Mouse (Mus musculus) ovary, adult 18-20 months (tissue): ENCODE measurements at regions not wholly inside any gene's neighbourhood (a gene's known extent, or its start where the extent isn't known, plus 50 kb on each side); places are given as distances from the start of the nearest gene placed in this dataset.
"Not testable (repeated sequence)": the region's sequence is repeated elsewhere in the genome, so short reads cannot be mapped to it uniquely, and the experiment has no call there.

Source experiments
- DNase-seq: peaks from one replicate; pipeline ENCODE4 v3.0.0; 2022; ENCODE audit warnings: low spot score, mixed read lengths

DNA sequence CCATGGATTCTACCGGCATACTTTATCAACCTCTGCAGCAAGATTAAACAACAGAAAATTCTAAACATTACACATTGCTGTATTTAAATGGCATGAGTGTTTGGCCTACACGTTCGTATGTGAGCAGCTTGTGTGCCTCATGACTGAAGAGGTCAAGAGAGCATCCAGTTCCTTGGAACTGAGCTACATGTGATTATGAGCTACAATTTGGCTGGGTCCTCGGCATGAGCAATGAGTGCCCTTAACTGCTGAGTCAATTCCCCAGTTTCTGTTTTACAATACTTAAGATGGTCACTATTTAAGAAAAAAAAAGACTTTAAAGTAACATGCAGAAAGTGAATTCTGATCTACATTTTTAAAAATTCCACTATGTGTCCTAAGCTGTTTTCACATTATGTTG is 338.4 kb upstream of the Gpc6 start:
- no peak for DNase-seq

DNA sequence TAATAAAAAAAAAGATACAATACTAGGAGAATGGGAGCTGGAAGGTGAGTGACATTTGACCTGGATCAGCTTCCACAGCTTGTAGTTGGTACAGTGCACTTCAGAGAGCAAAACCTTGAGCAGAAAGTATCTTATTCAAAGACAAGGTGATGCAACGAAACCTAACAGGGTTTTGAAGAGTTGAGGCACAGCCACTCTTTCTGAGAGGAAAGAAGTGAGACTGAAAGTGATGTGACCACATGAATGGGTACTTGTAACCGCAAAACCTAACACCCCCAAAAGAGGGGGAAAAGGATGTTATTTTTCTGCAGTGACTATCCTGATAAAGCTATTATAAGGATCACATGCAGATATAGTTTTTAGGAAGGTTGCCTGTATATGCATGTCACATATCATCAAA is 335.6 kb upstream of the Gpc6 start:
- no peak for DNase-seq

DNA sequence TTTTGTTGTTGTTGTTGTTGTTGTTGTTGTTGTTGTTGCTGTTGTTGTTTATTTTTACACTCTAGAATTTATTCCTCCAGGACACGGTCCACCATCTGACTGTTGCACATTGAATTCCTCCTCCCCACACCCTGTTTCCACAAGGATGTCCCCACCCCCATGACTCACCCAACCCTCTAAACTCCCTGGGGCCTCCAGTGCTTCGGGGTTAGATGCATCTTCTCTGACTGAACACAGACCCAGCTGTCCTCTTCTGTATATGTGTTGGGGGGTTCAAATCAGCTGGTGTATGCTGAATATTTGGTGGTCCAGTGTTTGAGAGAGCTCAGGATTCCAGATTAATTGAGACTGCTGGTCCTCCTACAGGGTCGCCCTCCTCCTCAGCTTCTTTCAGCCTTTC is 335.0 kb upstream of the Gpc6 start:
- DNase-seq = no peak

DNA sequence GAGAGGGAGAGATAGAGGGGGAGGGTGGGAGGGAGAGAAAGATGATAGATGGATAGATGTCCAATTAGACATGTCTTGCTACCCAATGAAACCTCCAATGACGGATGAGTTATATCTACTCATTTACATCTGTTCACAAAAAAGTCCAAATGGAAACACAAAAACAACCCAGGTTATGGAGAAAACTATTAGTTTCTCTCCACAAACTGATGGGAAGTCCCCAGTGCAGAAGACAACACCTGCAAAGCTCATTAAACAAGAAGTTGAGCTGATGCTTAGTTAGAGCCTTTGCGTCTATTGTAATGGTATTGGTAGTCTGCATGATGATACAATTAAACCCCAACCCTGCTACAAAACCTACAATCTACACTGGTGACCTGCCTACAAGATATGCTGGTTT is 317.0 kb upstream of the Gpc6 start:
- DNase-seq = no peak

DNA sequence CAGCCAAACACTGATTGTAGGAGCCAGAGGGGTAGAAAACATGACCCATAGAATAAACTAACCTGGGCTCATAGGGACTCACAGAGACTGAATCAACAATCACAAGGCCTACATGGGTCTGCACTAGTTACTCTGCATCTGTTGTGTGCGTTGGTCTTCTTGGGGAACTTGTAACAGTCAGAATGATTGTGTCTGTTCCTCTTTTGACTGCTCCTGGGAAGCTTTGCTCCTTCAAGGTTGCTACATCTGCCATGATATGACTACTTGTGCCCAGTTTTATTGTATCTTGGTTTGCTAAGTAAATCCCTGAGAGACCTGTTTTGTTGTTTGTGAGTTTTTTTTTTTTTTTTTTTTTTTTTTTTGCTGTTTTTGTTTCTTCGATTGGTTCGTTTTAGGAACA is 313.9 kb upstream of the Gpc6 start:
- no peak for DNase-seq

DNA sequence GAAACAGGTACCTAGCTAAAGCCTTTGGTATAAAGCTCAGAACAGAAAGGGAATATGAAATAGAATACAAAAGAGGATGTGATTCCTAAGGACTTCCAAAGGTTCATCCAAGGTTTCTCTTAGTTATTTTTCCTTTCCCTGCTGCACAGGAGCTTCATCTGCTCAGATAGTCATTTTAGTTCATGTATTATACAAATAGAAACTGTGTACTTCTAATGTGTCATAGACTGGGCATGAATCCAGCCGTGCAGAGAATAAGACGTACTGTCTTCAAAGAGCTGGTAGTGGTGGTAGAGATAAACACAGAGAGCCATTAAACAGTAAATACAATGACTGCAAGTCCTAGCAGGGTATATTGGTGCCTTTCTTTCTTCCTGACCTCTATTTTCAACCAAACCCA is 292.9 kb upstream of the Gpc6 start:
- DNase-seq = no peak

DNA sequence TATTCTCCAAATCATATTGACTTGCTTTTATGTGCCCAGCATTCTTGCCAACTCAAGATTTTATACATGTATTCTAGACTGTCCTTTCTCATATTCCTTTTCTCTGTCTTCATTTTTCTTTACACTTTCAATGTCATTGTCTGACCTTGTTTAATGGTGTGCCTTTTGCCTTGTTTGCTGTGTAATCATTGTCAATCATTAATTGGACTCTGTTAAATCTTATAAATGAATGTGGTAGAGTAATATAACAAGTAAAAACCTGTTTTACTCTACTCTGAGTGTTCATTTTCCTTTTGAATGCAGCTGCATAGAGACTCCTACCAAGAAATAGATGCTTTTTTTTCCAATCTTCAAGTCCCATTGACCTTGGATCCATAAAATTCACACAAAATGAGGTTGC is 283.0 kb upstream of the Gpc6 start:
- DNase-seq = no peak

DNA sequence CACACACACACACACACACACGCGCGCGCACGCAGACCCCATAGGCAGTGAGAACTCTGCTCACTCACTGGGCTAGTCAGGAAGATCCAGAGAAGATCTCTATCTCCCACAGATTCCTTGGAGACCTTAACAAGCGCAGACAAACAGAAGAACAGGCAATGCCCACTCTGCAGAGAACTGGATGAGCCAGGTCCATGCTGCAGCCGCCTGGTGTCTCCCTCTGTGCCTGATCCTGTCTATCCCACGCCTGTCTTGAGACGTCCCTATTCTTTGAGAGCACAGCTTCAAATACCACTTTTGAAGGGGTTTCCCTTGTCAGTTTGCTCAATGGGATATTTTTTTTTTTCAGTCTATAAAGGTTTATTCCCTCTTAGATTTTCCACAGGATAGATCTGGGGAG is 273.2 kb upstream of the Gpc6 start:
- DNase-seq = no peak

DNA sequence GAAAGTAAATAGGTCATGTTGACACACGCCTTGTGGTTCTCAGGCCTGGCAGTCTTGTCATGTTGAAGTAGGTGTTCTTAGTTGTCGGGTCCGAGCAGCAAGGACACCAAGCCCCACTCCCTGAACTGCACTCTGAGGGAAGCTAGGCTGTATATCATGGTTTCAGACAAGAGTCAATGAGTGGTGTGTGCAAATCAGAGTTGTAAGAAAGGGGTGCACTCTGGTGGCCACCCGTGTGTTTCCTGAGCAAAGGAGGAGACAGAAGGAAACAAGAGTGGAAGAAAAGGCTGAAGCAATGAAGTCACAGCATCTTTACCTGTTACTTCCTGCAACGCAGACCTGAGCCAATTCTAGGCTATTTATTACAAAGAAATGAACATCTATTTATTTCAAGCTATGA is 241.2 kb upstream of the Gpc6 start:
- DNase-seq = no peak

DNA sequence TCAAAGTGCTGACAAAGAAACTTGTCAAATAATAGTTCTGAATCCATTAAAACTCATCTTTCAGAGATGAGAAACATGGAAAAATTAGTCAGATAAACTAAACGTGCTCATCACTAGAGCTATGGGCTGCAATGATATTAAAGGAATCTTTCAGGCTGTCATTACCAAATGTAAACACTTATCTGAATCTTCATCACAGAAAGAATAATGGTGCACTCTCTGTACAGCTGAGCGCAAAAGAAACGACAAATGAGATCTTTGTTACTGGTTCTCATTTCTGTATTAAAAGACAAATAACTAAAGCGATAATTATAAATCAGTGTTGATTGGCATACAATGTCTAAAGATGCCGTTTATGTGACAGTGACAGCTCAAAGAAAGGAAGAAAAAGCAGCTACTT is 227.4 kb upstream of the Gpc6 start:
- DNase-seq = no peak

DNA sequence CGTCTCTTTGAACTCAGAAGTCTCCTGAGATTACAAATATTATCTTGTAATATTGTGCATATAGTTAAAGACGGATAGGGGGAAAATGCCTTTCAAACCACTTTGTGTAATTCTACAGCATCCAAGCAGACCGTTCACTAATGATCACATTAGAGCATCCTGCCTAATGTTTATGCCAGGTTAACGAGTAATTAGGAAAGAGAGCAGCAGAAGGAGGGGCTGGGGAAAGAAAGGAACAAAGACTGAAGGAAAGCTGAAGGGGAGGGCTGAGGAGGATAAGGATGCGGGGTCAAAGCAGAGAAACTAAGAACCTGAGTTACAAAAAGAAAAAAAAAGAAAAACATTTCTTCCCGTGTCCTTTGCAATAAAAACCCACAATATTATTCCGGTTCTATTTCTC is 226.7 kb upstream of the Gpc6 start:
- no peak for DNase-seq

DNA sequence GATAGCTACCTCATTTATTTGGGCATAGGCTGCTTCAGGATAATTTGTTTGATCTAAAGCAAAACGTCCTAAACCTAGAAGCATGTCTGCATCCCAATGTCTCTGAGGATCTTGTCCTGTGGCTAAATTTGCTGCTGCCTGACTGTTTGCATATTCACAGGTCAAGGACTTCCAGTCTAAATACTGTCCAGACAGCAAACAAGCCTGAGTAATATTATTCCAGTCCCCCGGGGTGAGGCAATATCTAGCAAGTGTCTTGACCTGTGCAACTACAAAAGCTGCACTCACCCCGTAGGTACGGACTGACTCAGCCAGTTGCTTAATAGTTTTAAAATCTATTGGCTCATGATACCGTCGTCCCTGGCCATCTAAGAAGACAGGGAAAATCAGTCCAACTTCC is 190.5 kb upstream of the Gpc6 start:
- not testable (repeated sequence) for DNase-seq

DNA sequence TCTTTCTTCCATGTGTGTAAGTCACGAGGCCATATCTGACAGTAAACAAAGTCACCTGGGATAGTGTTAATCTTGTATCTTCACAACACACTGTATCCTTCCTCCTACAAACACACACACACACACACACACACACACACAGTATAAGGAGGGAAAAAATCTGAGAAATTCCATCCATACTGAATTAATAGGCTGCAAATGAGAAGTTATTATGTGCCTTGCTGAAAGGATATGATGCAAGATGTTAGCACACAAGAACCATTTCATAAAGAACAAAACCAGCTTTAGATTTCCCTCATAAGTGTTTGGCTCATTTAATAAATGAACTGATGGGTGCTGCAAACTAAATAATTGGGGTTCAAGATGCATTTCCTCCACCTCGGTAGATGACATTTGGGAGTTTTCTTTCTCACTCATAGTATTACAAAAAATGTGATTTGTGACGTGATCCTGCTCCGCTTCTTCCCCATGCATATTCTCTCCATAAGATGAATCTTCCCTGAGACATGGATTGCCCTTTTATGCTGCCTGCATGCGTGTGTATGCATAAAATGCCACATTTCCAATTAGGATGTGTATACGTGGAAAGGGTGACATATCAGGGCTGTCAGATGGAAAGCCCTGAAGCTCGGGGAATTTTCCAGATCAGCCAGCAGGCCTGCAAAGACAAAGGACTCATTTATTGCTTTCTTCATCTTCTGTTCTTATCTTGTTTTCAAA is 170.5 kb upstream of the Gpc6 start:
- DNase-seq = no peak

DNA sequence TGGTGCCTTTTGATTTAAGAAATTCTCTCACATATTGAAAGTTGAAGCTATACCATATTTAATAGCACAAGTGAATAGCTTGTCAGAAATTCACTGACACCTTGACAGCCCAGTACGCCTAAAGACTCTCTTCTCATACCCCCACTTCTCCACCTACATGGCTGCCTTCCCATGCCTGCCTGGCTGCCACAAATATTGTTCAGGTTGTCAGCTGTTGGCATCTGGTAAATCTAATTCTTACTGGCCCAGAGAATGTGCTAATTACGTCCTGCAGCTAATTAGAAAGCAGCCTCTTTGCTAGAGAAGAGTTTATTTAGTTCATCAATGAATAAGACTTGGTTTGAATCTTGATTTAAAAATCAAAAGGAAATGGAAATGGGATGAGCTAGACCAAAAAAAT is 163.7 kb upstream of the Gpc6 start:
- DNase-seq = no peak

DNA sequence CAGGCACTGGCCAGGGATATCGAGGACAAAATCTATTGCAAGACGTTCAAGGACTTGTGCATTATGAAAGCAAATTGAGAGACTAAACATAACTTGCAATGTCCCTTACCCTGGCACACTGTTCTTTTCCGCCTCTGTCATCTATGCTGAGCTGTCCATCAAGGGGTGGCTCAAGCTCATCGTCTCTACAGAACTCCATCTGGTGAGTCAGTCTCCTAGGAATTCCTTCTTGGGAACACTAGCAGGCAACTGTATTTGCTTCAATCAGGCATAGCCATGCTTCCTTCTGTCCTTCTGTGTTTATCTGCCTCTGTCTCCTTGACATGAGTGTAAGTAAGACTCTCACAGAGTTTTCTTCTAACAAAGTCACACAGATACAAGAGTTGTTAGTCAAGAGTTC is 154.0 kb upstream of the Gpc6 start:
- DNase-seq = peak; percentile 1

DNA sequence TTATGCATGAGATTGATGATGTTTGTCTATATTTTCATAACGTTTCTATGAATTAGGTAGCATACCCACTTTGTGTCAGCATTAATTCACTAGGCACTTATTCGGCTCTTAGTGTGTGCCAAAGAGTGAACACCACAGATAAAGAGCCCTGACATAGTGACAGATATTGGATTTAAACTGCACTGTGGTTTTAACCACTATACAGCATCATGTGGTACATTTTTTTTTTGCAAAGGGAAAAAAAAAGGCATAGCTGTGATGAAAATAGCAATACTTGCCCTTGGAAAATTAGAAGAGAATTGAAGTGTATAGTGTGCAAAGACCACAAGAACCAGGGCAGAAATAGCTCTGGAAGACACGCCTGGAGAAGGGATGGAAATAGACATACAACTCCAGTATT is 153.4 kb upstream of the Gpc6 start:
- no peak for DNase-seq

DNA sequence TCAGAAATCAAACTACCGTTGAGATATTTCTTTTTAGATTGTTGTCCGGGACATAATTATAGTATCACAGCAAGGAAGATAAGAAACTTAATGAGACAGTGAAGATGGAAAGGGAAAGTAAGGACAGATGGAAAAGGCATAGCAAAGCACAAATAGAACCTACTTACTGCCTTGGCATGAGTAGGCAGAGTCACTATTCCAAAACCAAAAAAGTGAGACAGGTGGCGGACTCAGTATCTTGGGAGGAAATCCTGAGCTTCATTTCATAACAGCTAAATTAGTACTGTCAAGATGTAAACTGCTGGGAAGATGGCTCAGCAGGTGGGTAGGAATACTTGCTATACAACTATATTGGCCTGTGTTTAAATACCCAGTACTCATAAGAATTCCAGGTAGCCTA is 145.5 kb upstream of the Gpc6 start:
- DNase-seq = no peak

DNA sequence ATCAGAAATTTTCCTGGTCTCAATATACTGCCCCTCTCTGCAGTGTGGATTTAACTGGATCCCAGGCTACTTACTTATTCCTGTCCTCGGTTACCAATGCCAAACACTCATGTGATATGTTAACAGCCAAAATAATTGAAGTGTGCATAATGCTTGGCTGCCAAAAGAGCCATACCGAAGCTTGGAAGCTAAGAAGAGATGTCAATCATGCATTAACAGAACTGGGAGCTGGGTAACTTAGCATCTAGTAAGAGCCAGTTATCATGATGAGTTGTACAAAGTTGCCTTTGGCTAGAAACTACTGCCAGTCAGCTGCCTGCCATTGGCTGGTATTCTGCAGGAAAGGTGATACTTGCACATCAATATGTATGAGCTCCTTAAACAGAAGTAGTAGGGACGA is 141.3 kb upstream of the Gpc6 start:
- no peak for DNase-seq

DNA sequence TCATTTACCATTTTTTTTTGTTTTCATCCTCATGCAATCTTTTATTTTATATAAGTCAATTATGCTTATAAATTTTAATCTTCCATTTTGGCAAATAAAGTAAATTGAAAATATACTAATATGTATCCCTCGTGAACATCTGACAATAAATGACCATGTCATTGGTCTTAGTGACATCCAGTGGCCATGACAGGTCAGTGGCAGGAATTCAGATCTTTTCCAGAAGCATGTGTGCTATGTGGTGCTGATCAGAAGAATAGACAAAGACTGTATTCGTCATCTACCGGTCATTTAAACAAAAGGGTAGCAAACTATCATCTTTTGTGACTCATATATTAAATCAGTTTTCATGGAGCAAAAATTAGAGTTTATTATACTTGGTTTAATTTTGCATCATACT is 118.6 kb upstream of the Gpc6 start:
- DNase-seq = no peak

DNA sequence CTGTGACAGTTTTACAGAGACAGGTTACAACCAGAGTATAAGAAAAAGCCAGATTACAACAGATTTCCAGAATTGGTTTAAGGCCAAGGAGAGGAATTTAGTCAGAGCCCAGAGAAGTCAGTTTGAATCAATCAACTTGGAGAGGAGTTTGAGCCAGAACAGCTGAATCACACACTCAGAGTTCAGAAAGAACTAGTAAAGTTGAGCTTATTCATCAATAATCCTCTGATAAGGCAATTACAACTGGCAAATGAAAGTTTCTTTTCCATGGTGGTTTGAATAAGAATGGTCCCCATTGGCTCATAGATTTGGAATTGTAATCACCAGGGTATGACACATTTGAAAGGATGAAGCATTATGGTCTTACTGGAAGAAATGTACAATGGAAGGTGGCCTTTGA is 116.5 kb upstream of the Gpc6 start:
- no peak for DNase-seq

DNA sequence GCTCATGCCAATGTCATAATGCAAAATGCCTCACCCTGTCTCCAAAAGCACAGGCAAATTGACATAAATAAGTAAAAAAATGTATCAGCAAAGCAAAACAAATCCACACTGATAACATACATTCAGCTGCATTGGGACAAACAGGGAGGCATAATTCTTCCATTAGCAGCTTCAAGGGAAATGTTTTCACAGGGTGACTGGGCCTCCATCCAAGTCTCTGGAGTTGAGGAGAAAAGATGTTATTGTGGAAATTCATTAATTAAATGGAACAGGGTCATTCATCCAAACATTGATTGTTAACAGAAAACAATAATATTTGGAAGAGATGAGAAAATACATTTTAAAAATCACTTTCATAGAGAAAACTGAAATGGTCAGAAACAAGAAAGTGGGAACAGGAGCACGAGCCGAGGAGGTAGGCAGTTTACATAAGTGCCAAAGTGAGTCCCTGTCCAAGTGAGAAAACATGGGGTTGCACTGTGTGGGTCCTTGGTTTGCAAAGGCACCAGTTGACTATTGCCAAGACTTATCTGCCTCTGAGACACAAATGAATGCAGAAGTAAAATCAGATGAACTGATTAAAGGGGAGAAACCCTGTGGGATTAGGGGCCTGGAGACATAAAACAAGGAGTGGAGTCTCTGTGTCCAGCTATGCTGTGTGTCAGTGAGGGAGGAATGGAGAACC is 114.3 kb upstream of the Gpc6 start:
- DNase-seq = no peak

DNA sequence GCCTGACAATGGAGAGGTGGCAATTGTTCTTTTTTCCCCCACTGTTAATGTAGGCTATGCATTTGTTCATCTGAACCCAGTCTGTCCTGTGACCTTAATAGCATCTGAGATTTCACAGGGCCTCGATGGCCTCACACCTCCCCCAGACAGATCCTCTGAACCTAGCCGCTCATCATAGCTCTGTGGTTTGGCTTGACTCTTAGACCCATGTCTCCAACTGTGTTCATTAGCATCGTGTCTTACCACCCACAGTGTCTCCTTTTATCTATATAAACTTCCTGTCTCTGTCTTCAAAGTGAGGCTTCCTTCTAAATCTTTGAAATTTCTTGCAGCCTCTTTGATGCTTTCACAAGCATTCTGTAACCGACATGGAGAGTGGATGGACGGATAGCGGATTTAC is 87.9 kb upstream of the Gpc6 start:
- DNase-seq = no peak

DNA sequence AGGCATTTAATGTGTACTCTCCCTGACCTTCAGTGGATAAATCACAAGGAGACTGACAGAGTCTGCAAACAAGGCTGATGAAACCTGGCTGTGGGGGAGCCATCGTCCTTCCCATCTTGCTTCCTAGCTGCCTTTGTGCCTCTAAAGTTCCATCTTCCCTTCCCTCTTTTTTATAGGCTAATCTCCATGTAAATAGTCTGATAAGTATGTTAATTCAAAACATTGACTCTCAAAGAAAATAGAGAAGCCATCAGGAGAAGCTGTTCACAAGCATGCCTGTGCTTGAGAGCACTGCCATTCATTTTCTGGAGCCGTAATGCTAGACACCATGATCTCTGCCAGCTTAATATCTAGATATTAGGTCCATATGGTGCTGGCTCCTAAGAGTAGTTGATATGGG is 55.7 kb upstream of the Gpc6 start:
- DNase-seq = no peak

DNA sequence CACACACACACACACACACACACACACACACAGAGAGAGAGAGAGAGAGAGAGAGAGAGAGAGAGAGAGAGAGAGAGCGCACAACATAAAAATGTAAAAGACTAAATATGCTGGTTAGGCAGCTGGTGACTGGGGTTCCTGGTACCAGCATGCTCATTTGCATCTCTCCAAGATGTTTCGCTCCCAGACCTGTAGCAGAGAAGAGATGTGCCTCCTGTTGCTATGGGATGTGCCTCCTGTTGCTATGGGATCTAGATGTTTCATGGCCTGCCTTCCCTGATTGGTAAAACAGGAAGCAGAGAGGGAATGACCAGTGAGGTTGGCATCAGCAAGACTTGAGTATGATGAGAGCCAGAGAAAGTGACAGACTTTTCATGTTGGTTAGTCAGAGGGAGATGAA is 55.1 kb upstream of the Gpc6 start:
- no peak for DNase-seq
